Mouse (Mus musculus) c-Kit-negative CD71-positive TER-119-positive erythroid progenitor cells, embryonic 14.5 days (primary cell): ENCODE results near the gene Tlk2.
A peak's percentile ranks its signal among the peaks of the same experiment; 100 is the strongest.

Source experiments
- DNase-seq: peaks from one replicate; pipeline ENCODE4 v3.0.0-alpha.2; 2013; ENCODE audit warnings: low read depth, low spot score

Gene Tlk2

DNA sequence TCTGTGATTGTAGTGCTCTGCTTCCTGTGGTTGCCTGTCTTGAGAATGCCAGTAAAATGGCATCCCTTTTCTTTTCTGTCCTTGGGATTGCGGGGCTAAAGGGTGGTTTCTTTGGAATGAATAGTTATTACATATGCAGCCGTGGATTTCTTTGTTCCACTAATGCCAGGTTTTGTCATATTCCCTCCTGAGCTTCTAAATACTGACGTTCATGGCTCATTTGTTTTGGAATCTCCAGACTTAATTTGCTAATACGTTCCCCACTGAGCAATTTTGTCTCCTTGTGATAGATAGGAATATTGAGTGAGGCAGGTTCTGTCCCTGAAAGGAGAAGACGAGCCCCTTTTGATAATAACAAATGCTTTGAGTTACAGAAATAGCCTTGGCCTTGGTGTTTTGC, 82.5 kb downstream of the Tlk2 start:
- no peak for DNase-seq

DNA sequence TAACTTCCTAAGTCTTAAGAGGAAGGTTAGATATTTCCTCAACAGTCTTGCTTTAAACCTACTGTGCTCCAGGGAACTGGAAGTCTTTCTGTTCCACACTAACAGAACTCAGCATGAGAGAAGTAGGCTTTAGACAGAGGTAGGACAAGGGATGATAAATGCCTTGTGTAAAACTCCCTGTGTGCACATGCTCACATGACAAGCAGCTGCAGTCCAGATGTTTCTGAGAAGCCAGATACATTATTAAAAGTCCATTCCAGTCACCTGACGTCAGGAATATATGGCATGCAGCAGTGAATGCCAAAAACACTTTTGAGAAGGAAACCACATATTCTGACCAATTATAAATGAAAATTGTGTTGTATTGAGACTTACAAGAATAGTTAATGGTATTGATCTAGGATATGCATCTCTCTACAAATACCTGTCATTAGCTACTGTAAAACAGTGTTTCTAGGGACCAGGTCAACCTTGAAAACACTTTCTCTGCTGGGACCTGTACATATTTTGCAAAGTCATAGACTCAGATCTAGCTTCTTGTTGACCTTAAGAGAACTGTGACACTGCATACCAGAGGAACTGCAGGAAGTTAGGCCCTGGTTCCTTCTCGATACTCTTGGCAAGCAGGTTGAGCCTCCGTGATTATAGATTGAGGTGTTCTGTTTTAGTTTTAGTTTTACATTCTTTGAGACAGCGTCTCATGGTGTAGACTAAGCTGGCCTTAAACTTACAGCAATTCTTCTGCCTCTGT, 83.2 kb downstream of the Tlk2 start:
- DNase-seq = no peak

GRCm38 (mm10) chr11:105264506-105264905, 85.9 kb downstream of the Tlk2 start:
- DNase-seq = no peak

DNA sequence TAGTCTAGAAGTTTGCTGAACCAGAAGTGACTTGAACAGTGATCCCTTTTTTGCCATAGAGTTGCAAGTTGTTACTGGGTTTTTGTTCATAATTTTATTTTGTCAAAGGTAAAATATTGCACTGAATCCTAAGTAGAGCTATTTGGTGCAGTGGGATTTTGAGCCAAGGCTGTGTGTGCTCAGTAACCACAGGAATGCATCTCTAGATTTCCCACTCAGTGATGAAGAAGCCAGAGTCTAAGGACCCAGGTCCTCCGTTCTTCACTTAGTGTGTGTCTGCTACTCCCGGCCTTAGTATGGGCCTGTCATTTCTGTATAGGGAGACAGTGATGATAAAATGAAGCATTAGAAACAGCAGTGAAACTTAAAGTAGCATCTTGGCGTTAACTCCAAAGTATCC, 86.4 kb downstream of the Tlk2 start:
- no peak for DNase-seq

- peak; percentile 22 for DNase-seq
Observed at GRCm38 (mm10) chr11:105270155-105270554, 91.5 kb downstream of the Tlk2 start.

DNA sequence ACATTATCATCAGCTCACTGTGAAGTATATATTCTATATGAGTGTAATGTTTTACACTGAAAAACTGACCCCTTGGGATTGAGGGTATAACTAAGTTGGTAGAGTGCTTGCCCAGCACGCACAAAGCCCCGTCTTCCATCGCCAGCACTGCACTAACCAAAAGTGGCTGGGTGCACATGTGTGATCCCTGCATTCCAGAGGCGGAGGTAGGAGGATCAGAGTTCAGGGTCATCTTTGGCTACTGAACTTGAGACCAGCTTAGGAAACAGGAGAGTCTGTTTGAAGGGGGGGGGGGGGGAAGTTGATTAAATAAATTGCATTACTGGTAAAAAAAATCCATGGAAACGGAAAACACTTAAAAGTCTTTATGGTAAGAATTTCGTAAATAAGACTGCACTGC, 101.8 kb downstream of the Tlk2 start:
- DNase-seq = no peak

GRCm38 (mm10) chr11:105281291-105281690, 102.7 kb downstream of the Tlk2 start:
- DNase-seq = no peak

GRCm38 (mm10) chr11:105281763-105282459, 103.3 kb downstream of the Tlk2 start:
- no peak for DNase-seq

DNA sequence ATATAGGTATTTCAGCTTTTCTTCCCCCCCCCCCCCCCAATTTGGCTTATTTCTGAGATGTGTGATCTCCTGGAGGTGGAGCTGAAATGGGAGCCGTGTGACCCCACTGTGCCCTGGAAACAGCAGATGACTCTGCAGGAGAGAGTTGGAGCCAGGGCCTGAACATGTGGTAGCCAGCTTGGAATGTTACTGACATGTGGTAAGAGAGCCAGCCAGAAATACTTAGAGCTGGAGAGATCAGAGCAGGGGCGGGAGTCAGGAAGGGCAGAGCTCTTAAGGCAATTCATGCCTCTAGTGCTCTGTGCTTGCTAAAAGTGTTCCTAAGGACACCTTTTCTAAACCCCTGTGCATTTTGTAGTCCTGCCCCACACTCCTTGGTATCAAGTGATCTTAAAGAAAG, 103.9 kb downstream of the Tlk2 start:
- DNase-seq = no peak

GRCm38 (mm10) chr11:105283016-105283415, 104.4 kb downstream of the Tlk2 start:
- no peak for DNase-seq

DNA sequence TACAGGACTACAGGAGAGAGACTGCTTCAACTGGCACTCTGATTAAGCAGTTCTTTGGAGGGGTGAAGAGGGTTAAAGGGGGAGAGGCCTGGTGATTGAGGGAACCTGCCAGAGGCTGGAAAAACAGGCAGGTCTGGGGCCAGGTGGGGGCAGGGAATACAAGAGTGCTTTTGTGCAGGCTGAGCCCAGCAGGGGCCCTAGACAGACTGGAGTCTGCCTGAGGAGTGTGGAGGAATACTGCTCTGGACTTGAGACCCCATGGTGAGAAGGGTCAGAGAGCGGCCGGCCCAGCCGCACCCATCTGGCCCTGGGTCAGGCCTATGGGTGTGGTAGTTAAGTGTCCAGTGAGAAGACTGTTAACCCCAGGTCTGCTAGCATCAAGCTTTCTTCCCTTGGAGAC, 107.1 kb downstream of the Tlk2 start:
- no peak for DNase-seq

- DNase-seq = no peak
Observed at GRCm38 (mm10) chr11:105289403-105289802, 110.8 kb downstream of the Tlk2 start.

DNA sequence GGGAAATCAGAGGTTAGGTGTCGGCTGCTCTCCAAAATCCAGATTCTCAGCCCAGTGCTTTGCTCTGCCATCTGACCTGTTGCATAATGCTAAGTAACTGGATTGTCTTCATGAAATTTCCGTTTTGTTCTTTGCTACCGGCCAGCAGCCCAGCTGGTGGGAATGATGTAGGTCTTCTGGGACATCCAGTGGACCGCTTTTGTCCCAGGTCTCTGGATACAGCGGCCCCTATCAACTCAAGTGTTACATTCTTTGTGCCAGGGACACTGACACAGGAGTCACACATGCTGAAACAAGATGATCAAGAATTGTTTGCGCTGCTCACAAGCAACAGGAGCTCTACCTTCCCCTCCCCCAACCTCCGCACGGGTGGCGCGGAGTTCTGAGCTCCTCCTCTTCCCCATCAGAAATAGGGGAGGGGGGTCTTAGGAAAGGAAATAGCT, 113.1 kb downstream of the Tlk2 start:
- no peak for DNase-seq

- DNase-seq = no peak
Observed at GRCm38 (mm10) chr11:105292124-105293071, 113.8 kb downstream of the Tlk2 start, which contains the start of gene Mrc2. TSS of gene Mrc2 (plus strand) at chr11:105292643.

DNA sequence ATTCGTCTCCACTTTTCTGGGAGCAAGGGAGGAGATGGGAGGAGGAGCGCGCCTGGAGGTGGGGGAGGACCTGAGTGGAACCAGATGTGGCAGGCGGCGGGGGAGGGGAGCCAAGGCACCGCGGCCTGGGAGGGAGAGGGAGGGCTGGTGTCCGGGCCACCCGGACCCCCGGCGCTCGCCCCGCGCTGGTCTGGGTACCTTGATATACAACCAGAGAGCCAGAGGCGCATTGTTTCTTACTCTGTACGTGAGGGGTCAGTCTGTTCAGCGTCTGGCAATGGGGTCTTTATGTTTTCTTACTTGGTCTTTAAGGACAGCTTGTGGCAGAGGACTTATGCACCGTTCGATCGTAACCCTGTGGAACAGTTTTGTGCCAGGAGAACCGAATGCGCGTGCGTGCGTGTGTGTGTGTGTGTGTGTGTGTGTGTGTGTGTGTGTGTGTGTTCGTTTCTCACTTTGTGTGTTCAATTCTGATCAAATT, 114.5 kb downstream of the Tlk2 start:
- DNase-seq = no peak

DNA sequence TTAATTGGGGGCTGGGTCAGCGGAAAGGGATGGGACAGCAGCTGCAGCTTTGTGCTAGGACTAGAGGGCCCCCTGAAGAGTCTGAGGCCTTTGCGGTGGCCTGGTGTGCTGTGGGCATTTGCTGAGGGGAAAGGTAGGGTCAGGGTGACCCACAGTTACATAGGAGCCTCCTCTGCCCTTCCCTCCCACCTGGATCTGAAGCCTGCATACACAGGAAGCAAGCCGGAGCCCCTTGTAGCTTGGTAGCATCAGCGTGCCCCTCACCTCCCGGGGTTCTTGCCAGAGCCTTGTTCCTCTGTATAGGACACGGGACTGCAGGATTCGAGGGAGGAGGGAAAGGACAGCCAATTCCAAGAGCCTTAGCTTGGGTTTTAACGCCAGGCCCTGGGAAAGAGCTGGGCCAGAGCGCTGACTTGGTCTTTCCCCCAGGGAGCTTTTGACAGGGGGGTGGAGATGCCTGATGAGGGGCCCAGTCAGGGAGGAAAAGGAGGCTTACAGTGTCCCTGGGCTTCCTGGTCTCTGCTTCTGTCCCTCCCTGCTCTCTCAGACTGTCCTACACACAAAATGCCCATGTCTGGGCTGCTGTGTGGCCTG, 115.4 kb downstream of the Tlk2 start:
- DNase-seq = no peak

DNA sequence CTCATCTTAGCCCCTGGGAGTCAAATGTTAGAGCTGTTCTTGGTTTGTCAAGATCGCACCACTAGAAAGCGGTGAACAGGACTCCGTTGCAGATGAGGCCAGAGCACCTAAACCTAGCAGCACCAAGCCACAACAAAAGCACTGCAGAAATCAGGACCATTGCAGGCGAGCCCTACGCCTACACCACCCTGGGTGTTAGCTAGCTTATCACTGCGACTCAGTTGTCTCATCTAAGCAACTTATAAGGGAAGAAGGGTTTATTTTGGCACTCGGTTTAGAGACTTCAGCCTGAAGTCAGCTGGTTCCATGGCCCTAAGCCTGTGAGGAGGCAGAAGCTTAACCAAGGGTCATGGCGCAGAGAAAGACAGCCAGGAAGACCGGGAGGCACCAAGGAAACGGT, 117.5 kb downstream of the Tlk2 start:
- DNase-seq = no peak

GRCm38 (mm10) chr11:105310197-105310596, 131.6 kb downstream of the Tlk2 start:
- DNase-seq = no peak

- no peak for DNase-seq
Observed at GRCm38 (mm10) chr11:105311291-105311975, 132.8 kb downstream of the Tlk2 start.

DNA sequence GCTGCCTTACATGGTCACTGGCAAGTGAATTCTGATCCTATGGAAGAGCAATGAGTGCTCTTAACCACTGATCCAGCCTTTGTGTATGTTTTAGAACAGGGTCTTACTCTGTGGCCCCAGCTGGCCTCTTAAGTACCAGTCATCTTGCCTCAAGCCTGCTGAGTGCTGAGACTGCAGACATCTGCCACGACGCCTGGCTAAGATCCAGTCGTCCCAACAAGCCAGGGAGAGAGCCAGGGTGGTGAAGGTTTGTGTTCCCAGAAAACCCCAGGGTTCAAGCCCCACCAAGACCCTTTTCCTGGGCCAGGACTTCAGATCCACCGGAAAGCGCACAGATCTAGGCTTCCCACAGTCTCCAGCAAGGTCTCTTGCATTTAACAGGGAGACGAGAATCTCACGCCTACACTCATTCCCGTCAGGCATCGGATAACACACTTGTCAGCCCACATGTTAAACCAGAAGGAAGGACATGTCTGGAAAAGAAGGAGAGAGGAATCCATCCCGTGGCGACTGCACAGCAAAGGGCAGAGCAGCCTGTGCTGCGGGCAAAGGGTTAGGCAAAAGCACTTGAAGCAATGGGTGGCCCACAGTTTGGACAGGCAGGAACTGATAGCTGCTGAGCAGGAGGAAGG, 133.8 kb downstream of the Tlk2 start:
- no peak for DNase-seq
